Mouse (Mus musculus) bone marrow, adult 2 months (tissue): ENCODE measurements at regions not wholly inside any gene's neighbourhood (a gene's known extent, or its start where the extent isn't known, plus 50 kb on each side); places are given as distances from the start of the nearest gene placed in this dataset.

Experiments used
- CTCF ChIP-seq: fragments of 200-500 bp; IDR thresholded peaks from 2 replicates; pipeline ENCODE4 v1.5.1; 2011; ENCODE audit warnings: low read length, control low read depth; ENCODE audit not compliant: control insufficient read depth, insufficient read depth
- POLR2A ChIP-seq: fragments of 200-500 bp; IDR thresholded peaks from 2 replicates; pipeline ENCODE4 v1.6.1; 2011; ENCODE audit warnings: low read depth, mild to moderate bottlenecking, control low read depth, low read length, borderline replicate concordance; ENCODE audit not compliant: control insufficient read depth

GRCm38 (mm10) chr10:57282896-57283295 lies 203.3 kb upstream of the Hsf2 start:
- TF ChIP-seq POLR2A: no peak
- no peak for TF ChIP-seq CTCF
